Mouse (Mus musculus) brain, embryonic 14.5 days (tissue): ENCODE results near the gene Prss12.

Experiments used
- CTCF ChIP-seq: fragments of 200-500 bp; IDR thresholded peaks from 2 replicates; pipeline ENCODE4 v1.5.1; 2012; ENCODE audit warnings: inconsistent platforms, mild to moderate bottlenecking, moderate library complexity, borderline replicate concordance; ENCODE audit not compliant: insufficient read depth, insufficient read length; ENCODE audit errors: extremely low read depth
- POLR2A ChIP-seq: fragments of 200-500 bp; IDR thresholded peaks from 2 replicates; pipeline ENCODE4 v1.6.1; 2012; ENCODE audit warnings: mild to moderate bottlenecking, inconsistent platforms, borderline replicate concordance; ENCODE audit not compliant: poor library complexity, insufficient read depth, insufficient read length, severe bottlenecking; ENCODE audit errors: extremely low read depth

GRCm38 (mm10) chr3:123506699-123507662 lies 60.3 kb downstream of the Prss12 start:
- TF ChIP-seq CTCF: 0 out of 2 replicates have a peak, but pooled peaks have one; percentile 3
- no peak for TF ChIP-seq POLR2A
